Mouse (Mus musculus) lung, postnatal 36 days (tissue): Measurements from ENCODE around the gene Pitpnb.

Experiments used
- DNase-seq: peaks from one replicate; pipeline ENCODE4 v3.0.0; 2022; ENCODE audit warnings: mixed read lengths

Pitpnb gene

GRCm38 (mm10) chr5:111399271-111399670 lies 68.7 kb downstream of the Pitpnb start:
- DNase-seq, result no peak

DNA sequence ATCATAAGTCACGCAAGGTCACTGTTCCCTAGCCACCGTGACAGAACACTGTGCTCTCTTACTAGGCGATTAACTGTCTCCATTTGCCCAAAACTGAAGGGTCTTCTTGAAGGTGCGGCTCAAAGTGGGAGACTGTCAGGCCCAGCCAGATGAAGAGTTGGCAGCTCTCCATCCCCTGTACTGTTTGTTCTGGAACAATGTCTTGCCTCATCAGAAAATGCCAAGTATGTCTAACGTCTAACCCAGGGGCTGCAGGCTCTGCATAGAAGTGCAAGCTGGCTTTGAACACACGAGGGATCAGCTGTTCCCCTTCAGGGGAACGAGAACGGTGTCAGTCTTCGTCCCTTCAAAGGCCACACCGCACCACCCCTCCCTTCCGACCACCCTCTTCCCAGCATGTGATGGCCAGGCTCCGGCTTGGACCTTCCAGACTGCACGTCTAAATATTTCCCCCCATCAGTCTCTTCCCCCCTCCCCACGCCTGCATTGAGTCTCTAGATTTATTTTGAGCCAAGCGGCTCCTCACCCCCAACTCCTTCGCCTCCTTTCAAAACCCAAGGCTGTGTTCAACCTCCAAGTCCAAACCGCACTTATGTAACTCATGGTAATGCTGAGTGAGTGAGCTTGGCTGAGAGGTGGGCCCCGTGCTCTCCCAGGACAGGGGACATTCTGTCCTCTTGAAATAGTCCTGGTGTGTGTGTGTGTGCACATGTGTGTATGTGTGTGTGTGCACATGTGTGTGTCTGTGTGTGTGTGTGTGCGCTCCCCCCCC lies 71.5 kb downstream of the Pitpnb start:
- DNase-seq, result peak; percentile 49

- no peak for DNase-seq
Measured at GRCm38 (mm10) chr5:111402651-111402996, 72.1 kb downstream of the Pitpnb start.

GRCm38 (mm10) chr5:111404721-111405120 lies 74.2 kb downstream of the Pitpnb start:
- no peak for DNase-seq

DNA sequence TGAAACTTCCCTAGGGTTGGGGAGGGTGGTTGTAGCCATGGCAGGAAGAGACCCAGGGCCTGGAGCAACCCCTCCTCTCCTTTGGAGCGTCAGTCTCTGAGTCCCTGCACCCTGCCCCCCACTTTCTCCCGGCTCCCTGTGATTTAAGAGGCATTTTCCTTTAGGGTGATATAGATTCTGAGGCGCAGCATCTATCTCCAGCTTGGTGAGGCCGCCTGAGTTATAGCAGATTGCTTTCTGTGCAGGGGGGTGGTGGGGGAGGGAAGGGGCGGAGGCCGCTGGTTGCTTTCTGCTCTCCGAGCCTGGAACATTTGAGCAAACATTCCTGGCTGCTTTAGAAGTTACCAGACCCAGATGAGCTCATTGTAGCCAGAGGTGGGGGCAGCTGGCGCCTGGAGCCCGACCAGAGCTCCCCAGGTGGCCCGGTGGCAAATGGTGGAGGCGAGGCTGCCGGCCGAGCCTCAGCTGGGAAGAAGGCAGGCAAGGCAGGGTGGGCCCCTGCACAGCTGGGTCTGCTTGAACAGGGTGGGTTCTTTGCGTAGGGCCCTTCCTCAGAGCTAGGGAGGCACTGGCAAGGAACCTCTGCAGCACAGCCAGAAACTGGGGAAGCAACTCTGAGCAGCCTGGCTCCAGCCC lies 78.0 kb downstream of the Pitpnb start:
- peak; percentile 53 for DNase-seq

DNA sequence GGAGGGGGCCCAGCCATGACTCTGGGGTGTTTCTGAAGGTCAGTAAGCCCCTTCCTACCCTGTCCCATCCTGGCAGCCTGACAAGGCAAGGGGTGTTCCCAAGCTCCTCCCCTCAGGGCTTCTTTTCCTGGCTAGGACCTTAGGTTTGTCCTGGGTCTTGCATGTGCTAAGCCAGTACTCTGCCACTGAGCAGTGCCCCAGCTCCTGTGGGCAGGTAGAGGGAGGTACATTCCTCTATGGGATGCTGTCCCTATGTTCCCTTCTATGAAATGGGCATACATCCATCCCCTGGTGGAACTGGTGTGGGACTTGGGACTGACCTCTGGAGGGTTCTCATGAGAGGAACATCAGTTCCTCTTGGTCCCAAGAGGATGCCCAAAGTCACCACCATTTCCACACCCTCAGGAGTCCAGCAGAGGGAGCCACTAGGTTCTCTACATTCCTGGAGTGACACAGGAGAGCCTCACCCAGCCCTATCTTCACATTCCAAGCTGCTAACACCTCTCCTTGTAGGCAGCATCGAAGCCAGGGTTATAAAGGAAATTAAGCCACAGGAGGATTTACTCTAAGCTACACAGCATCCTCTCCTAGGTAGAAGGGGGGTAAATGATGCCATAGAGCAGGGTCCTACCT lies 79.0 kb downstream of the Pitpnb start:
- peak; percentile 74 for DNase-seq

DNA sequence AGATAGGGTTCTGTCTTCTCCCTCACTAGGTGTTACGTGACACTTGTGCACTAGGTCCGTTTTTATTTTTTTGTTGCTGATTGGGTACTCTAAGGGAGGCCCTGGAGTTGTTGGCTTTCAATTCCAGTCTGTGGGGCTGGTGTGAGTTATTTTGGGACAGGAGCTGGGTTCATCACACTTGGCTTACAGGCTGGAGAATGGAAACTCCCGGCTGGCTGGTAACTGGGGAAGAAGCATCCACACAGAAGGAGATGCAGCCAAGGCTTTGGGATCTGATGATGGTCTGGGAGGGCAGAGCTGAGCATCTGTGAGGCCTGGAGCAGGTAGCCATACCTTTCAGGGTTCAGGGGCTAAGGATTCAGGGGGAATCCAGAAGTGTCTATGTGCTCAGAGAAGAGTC lies 80.1 kb downstream of the Pitpnb start:
- no peak for DNase-seq

GRCm38 (mm10) chr5:111414192-111414591 lies 83.6 kb downstream of the Pitpnb start:
- DNase-seq, result peak; percentile 86

- no peak for DNase-seq
Measured at GRCm38 (mm10) chr5:111414770-111415249, 84.2 kb downstream of the Pitpnb start.

DNA sequence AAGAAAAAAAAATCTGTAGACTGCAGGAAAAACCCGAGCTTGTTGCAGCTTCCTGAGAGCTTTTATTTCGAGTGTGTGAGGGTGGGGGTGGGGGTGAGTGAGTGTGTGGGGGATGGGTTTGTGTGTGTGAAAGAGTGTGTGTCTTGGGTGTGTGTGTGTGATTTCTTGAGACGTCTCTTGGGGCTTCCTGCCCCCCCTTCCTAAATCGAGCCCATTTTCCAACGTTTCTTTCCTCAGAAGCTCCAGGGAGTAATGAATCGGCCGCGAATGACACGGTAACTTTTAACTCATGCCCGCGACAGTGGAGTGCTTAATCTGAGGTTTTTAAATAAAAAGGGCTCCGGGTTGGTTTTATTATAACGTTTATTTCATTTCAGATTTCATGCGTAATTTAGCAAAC lies 85.0 kb downstream of the Pitpnb start:
- no peak for DNase-seq

GRCm38 (mm10) chr5:111416048-111416447 lies 85.5 kb downstream of the Pitpnb start:
- DNase-seq, result peak; percentile 37

- DNase-seq, result peak; percentile 92
Measured at GRCm38 (mm10) chr5:111416591-111417374, 86.2 kb downstream of the Pitpnb start, which contains the start of gene Mn1. Mn1 (plus strand) TSS chr5:111417362.

DNA sequence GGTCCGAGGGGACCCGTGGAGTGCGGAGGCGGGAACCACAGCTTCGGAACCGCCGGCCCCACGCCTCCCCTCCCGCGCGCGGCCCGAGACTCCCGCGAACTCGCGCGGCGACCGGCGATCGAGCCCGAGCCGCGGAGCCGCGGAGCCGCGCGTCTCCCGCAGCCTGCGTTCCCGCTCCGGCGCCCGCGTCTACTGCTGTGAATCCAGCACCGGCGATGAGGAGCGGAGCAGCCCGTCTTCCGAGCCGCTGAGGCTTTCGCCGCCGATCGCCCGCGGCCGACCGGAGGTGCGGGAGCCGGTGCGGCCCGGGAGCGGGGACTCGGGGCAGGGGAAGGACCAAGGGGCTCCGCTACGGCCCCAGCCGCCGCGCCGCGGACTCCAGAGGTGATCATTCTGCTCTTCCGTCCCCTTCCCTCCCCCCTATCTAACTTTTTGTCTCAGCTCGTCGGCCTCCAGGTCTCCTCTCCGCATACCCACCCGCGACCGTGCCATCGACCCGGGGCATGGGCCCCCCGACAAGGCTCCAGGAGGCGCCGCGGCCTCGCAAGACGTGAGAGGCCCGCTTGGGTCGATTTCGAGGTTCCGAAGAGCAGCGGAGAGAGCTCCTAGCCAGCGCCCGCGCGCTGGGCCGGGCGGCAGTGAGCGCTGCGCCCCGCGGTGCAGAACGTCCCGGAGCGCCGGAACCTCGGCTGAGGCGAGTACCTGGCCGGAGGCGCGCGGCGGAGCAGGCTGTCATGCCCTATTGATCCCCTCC lies 87.0 kb downstream of the Pitpnb start:
- DNase-seq, result no peak

DNA sequence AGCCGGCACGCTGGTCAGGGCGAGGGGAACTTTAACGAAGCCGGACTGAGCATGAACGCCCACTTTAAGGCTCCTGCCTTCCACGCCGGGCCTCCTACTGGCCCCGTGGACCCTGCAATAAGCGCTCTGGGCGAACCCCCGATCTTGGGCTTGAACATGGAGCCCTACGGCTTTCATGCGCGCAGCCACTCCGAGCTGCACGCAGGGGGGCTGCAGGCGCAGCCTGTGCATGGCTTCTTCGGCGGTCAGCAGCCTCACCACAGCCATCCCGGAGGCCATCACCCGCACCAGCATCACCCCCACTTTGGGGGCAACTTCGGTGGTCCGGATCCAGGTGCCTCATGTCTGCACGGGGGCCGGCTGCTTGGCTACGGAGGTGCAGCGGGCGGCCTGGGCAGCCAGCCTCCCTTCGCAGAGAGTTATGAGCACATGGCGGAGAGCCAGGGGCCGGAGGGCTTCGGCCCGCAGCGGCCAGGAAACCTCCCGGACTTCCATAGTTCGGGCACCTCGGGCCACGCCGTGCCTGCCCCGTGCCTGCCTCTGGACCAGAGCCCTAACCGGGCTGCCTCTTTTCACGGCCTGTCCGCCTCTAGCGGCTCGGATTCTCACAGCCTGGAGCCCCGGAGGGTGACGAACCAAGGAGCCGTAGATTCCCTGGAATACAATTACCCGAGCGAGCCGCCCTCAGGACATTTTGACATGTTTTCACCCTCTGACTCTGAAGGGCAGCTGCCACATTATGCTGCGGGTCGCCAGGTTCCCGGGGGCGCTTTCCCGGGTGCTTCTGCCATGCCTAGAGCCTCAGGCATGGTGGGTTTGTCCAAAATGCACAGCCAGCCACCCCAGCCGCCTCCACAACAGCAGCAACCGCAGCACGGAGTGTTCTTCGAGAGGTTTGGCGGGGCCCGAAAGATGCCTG lies 87.9 kb downstream of the Pitpnb start:
- DNase-seq, result no peak

DNA sequence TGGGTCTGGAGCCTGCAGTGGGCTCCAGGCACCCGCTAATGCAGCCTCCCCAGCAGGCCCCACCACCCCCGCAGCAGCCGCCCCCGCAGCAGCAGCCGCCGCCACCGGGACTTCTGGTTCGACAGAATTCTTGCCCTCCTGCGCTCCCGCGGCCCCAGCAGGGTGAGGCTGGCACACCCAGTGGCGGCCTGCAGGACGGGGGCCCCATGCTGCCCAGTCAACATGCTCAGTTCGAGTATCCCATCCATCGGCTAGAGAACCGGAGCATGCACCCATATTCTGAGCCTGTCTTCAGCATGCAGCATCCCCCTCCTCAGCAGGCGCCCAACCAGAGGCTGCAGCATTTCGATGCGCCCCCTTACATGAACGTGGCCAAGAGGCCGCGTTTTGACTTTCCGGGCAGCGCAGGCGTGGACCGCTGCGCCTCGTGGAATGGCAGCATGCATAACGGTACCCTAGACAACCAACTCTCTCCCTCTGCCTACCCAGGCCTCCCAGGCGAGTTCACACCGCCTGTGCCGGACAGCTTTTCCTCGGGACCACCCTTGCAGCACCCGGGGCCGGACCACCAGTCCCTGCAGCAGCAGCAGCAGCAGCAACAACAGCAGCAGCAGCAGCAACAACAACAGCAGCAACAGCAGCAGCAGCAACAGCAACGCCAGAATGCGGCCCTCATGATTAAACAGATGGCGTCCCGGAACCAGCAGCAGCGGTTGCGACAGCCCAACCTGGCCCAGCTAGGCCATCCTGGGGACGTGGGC lies 88.7 kb downstream of the Pitpnb start:
- no peak for DNase-seq

DNA sequence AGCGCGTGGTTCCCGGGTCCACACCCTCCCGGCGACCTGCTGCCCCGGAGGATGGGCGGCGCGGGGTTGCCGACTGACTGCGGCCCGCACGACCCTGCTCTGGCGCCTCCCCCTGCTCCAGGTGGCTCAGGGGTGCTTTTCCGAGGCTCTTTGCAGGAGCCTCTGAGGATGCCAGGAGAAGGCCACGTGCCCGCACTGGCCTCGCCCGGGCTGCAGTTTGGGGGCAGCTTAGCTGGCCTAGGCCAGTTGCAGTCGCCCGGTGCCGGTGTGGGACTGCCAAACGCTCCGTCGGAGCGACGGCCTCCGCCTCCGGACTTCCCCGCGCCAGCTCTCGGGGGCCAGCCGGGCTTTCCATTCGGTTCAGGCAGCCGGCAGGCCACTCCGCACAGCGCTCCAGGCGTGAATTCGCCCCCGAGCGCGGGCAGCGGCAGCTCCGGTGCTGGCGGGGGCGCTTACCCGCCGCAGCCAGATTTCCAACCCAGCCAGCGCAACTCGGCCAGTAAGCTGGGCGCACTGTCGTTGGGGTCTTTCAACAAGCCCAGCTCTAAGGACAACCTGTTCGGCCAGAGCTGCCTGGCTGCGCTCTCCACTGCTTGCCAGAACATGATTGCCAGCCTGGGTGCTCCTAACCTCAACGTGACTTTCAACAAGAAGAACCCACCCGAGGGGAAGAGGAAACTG lies 89.6 kb downstream of the Pitpnb start:
- DNase-seq, result no peak

GRCm38 (mm10) chr5:111420896-111421295 lies 90.3 kb downstream of the Pitpnb start:
- no peak for DNase-seq

DNA sequence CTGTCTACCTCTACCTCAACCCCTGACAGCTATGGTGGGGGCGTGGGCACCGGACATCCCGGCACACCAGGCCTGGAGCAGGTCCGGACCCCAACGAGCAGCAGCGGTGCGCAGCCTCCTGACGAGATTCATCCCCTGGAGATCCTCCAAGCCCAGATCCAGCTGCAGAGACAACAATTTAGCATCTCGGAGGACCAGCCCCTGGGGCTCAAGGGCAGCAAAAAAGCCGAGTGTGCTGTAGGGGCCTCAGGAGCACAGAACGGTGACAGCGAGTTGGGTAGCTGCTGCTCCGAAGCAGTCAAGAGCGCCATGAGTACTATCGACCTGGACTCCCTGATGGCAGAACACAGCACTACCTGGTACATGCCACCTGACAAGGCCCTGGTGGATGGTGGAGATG lies 90.9 kb downstream of the Pitpnb start:
- no peak for DNase-seq

DNA sequence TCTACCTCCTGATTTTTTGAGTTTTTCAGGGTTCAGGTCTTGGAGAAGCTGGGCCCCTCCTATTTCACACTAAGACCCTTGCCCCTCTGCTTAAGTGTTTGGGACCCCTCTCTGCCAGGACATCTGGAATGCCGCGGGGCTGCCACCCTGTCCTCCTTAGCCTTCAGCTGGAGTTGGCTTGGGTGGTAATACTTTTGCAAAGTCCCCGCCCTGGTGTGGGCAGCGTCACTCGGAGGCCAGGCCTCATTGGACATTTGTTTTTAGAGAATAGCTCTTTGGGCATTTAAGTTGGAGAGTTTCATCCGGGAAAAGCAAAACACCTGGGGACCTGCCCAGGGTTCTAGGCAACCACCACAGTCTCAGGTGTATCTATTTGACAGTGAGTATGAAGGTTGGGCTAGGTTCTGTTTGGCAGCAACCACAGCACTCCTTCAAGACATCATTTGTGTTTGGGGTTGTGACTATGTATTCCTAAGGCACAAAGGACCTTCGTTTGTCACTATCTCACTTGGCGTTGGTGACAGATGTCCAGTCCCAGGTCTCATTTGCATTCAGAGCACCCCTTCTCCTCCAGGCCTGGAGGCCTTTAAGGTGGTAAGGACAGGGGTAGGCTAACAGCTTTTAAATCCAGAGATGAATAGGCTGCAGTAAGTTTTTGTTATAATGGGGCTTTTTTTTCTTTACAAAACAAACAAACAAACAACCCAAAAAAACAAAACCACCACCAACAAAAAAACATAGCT lies 91.7 kb downstream of the Pitpnb start:
- DNase-seq, result no peak
